Mouse (Mus musculus): ENCODE measurements at regions not wholly inside any gene's neighbourhood (a gene's known extent, or its start where the extent isn't known, plus 50 kb on each side); places are given as distances from the start of the nearest gene placed in this dataset.

DNA sequence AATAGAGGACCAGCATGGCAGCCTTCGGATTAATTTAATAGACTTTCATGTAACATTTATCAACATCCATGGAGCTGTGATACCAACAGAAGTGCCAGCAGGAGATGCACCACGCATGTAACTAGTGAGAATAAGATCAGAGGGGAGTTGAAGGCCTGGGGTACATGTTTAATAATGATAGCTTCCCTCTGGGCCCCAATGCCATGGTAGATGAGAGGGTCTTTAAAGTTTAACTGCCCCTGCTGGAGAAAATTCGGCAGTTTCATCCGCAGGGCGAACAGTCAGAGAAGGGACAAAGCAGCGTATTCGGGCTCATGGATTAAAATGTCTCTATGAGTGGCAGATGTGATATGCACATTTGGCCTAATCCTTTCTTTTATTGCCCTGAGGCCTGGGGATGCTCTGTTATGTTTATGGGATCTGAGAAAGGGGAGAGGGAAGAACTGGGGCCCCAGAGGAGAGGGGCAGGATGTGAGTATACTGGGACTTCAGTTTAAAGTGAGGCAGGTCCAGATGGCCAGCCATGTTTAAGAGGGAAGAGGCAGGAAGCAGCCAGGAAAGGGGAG, 114.1 kb downstream of the Pdgfra start:
- ATAC-seq (no peak), DNase-seq (no peak)
- no peaks in the 10 kb centered on the region for H3K36me3 ChIP-seq (ENCODE audit: insufficient read depth)
- WGBS: 79% methylated on average over 7 of the region's 7 CpGs
- H3K9me3 ChIP-seq (ENCODE audit: low read length): no peaks in the 10 kb centered on the region
- no peak overlapping the region for H3K4me3 ChIP-seq (ENCODE audit: low read depth, low read length)
- no peak overlapping the region for H3K9ac ChIP-seq
- no peak overlapping the region for H3K27ac ChIP-seq (ENCODE audit: low read depth, low read length)
- H3K27me3 ChIP-seq (ENCODE audit: insufficient read depth, low read length): no peaks in the 10 kb centered on the region
- H3K4me1 ChIP-seq (ENCODE audit: insufficient read depth): no peaks in the 10 kb centered on the region
- no peak for TF ChIP-seq CTCF (IDR thresholded peaks at IDR 0.05; ENCODE audit: low read depth)
- no peak overlapping the region for H3K4me2 ChIP-seq (ENCODE audit: low read depth)

DNA sequence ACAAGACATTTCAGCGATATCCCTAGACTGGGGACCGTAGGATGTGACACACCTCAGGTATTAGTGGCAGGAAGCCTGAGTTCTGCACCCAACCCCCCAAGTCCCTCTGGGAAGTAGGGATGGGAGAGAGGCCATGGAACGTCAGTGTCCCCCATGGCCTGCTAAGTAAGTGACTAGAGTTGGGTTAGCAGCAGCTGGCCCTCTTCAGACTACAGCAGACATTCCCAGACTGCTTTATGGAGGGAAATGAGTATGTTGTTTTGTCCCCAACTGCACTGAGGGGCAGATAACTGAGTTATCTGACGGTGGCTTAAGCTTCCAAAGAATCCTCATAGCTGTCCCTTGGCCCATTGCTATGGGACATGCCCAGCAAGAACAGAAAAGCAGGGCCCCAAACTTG, 114.8 kb downstream of the Pdgfra start:
- H3K9me3 ChIP-seq (ENCODE audit: low read length): no peaks in the 10 kb centered on the region
- DNase-seq (no peak), ATAC-seq (no peak)
- WGBS: 80% methylated on average over 4 of the region's 4 CpGs
- TF ChIP-seq CTCF (IDR thresholded peaks at IDR 0.05; ENCODE audit: low read depth): no peak
- no peaks in the 10 kb centered on the region for H3K27me3 ChIP-seq (ENCODE audit: insufficient read depth, low read length)
- H3K9ac ChIP-seq: no peak overlapping the region
- H3K27ac ChIP-seq (ENCODE audit: low read depth, low read length): no peak overlapping the region
- no peaks in the 10 kb centered on the region for H3K4me1 ChIP-seq (ENCODE audit: insufficient read depth)
- H3K36me3 ChIP-seq (ENCODE audit: insufficient read depth): no peaks in the 10 kb centered on the region
- no peak overlapping the region for H3K4me2 ChIP-seq (ENCODE audit: low read depth)
- H3K4me3 ChIP-seq (ENCODE audit: low read depth, low read length): no peak overlapping the region

DNA sequence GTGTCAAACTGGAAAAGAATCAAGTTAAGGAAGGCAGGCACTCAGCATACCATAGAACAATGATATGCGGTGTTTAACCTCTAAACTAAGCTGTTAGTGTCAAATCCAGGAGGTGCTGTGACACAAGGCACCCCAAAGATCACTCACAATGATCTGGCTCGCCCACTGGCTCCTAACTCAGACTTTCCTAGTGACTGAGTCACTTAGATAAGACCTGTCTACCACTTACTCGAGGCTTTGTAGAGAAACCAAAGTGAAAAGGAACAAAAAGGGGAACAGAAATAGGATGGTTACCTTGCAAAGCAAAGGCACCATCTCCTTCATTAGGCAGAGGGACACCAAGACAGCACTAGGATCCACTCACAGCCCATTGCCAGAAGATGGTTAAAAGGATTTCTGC, 115.7 kb downstream of the Pdgfra start:
- no peak for DNase-seq

DNA sequence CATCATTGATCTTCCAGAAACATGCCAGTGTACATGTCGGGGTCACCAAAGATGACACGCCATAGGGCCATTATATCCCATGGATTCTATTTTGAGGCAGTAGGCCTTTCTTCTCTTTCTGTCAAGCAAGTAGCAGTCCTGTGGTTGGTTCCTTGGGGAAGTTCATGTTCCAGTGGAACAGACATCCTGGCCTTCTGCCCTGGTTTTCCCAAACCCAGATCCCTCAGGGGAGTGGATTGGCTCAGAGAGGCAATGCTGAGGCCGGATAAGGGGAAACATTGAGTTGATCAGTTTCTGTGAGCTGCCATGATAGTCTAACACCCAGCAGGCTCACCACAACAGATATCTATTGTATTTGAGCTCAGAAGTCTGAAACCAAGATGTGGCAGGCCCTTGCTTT, 125.9 kb downstream of the Pdgfra start:
- no peak overlapping the region for H3K27ac ChIP-seq (ENCODE audit: low read depth, low read length)

More for the DNA sequence above, 115.7 kb downstream of the Pdgfra start:
- ATAC-seq: no peak
- H3K27me3 ChIP-seq (ENCODE audit: insufficient read depth, low read length): no peaks in the 10 kb centered on the region
- H3K9me3 ChIP-seq (ENCODE audit: low read length): no peaks in the 10 kb centered on the region
- H3K4me2 ChIP-seq (ENCODE audit: low read depth): no peak overlapping the region
- no peak overlapping the region for H3K4me3 ChIP-seq (ENCODE audit: low read depth, low read length)
- no peak overlapping the region for H3K27ac ChIP-seq (ENCODE audit: low read depth, low read length)
- no peak for TF ChIP-seq CTCF (IDR thresholded peaks at IDR 0.05; ENCODE audit: low read depth)
- H3K36me3 ChIP-seq (ENCODE audit: insufficient read depth): no peaks in the 10 kb centered on the region
- 88% methylated on average over 3 of the region's 3 CpGs for WGBS
- H3K9ac ChIP-seq: no peak overlapping the region
- H3K4me1 ChIP-seq (ENCODE audit: insufficient read depth): no peaks in the 10 kb centered on the region

DNA sequence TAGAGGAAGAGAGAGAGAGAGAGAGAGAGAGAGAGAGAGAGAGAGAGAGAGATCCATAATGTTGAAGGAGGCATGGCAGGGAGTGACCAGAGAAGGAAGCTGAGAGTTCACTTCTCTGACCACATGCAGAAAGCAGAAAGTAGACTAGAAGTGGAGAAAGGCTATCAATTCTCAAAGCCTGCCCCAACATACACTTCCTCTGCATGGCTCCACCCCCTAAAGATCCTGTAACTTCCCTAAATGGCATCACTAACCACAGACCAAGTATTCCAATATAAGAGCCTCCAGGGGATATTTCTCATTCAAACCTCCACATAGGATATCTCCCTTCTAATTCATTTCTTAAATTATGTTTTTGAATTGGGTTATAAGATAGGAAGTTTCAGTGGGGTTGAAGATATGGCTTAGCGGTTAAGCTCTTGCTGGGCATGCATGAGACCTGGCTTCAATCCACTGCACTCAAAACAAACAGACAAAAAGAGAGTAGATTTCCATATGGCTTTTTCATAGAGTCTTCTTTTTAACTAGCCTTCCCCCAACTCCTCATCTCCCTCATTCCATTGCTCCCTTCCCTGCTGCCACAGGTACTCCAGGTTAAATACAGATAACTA, 127.6 kb downstream of the Pdgfra start:
- no peak for TF ChIP-seq CTCF (IDR thresholded peaks at IDR 0.05; ENCODE audit: low read depth)
- no peak for ATAC-seq
- H3K27me3 ChIP-seq (ENCODE audit: insufficient read depth, low read length): no peaks in the 10 kb centered on the region
- H3K4me1 ChIP-seq (ENCODE audit: insufficient read depth): no peaks in the 10 kb centered on the region
- DNase-seq: no peak
- no peaks in the 10 kb centered on the region for H3K36me3 ChIP-seq (ENCODE audit: insufficient read depth)
- no peak overlapping the region for H3K9ac ChIP-seq
- H3K4me2 ChIP-seq (ENCODE audit: low read depth): no peak overlapping the region
- no peak overlapping the region for H3K4me3 ChIP-seq (ENCODE audit: low read depth, low read length)
- H3K27ac ChIP-seq (ENCODE audit: low read depth, low read length): no peak overlapping the region
- no peaks in the 10 kb centered on the region for H3K9me3 ChIP-seq (ENCODE audit: low read length)
- WGBS: 89% methylated on average over 1 of the region's 1 CpGs

More for the DNA sequence above, 125.9 kb downstream of the Pdgfra start:
- Histone ChIP-seq H3K9ac (no peak overlapping the region), H3K36me3 (ENCODE audit: insufficient read depth) (no peaks in the 10 kb centered on the region), H3K4me2 (ENCODE audit: low read depth) (no peak overlapping the region), H3K4me3 (ENCODE audit: low read depth, low read length) (no peak overlapping the region), H3K9me3 (ENCODE audit: low read length) (no peaks in the 10 kb centered on the region), H3K27me3 (ENCODE audit: insufficient read depth, low read length) (no peaks in the 10 kb centered on the region), H3K4me1 (ENCODE audit: insufficient read depth) (no peaks in the 10 kb centered on the region)
- no peak for DNase-seq
- 95% methylated on average over 3 of the region's 3 CpGs for WGBS
- no peak for TF ChIP-seq CTCF (IDR thresholded peaks at IDR 0.05; ENCODE audit: low read depth)
- no peak for ATAC-seq

DNA sequence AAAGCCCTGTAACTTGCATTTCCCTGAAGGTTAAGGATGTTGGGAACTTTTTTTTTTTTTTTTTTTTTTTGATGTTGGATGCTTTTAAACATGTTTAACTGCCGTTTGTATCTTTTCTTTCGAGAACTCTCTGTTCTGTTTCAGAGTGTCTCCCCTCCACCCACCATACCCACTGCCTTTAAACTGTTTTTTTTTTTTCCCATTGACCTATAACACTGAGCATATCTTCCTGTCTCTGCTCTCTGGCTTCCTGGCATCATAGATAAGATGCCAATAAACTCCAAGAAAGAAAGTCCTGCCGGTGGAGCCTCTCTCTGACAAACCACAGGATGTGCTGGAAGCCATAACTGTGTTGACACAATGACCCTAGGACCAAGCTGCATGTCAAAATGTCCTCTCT, 128.6 kb downstream of the Pdgfra start:
- Histone ChIP-seq H3K4me1 (ENCODE audit: insufficient read depth) (no peaks in the 10 kb centered on the region), H3K27me3 (ENCODE audit: insufficient read depth, low read length) (no peaks in the 10 kb centered on the region), H3K36me3 (ENCODE audit: insufficient read depth) (no peaks in the 10 kb centered on the region), H3K27ac (ENCODE audit: low read depth, low read length) (no peak overlapping the region), H3K9me3 (ENCODE audit: low read length) (no peaks in the 10 kb centered on the region), H3K4me2 (ENCODE audit: low read depth) (no peak overlapping the region), H3K4me3 (ENCODE audit: low read depth, low read length) (no peak overlapping the region), H3K9ac (no peak overlapping the region)
- ATAC-seq (no peak), DNase-seq (no peak)
- no peak for TF ChIP-seq CTCF (IDR thresholded peaks at IDR 0.05; ENCODE audit: low read depth)
- 89% methylated on average over 3 of the region's 3 CpGs for WGBS

DNA sequence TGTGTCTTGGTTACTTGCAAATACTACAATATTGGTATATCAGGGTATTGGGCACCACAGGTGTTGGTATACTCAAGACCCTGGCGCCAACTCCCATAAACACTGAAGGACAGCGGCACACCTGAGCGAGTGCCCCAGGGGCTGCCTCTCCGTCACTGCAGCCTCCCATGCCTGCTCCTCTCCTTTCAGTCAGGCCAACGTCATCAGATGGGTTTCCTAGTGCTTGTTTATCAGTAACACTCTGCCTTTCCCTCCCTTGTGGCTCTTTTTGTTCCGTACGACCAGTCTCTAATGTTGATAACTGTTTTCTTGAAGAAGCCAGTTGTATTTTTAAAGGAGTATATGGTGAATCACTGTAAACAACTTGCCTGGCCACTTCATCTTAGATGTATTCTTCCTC, 129.4 kb downstream of the Pdgfra start:
- Histone ChIP-seq H3K27me3 (ENCODE audit: insufficient read depth, low read length) (no peaks in the 10 kb centered on the region), H3K9ac (no peak overlapping the region), H3K4me1 (ENCODE audit: insufficient read depth) (no peaks in the 10 kb centered on the region), H3K27ac (ENCODE audit: low read depth, low read length) (no peak overlapping the region), H3K9me3 (ENCODE audit: low read length) (no peaks in the 10 kb centered on the region), H3K36me3 (ENCODE audit: insufficient read depth) (no peaks in the 10 kb centered on the region), H3K4me3 (ENCODE audit: low read depth, low read length) (no peak overlapping the region), H3K4me2 (ENCODE audit: low read depth) (no peak overlapping the region)
- DNase-seq (no peak), ATAC-seq (no peak)
- TF ChIP-seq CTCF (IDR thresholded peaks at IDR 0.05; ENCODE audit: low read depth): no peak
- WGBS: 86% methylated on average over 7 of the region's 7 CpGs

Measured in forebrain, postnatal 0 days (tissue).